Mouse (Mus musculus) intestine, embryonic 14.5 days (tissue): ENCODE results near the gene Ube2d3. TPM values are rescaled to one million over a fixed set of nuclear protein-coding genes. Genes with fewer than 3 reads are reported as not detected.

Source experiments
- ATAC-seq: fragments of 200-750 bp; cut with Nextera tagmentation; replicated peaks from 2 replicates; pipeline ENCODE4 v1.8.0; 2017; ENCODE audit warnings: low read depth, moderate number of reproducible peaks, moderate TSS enrichment, moderate library complexity; ENCODE audit not compliant: low FRiP score, low TSS enrichment
- DNase-seq: peaks from one replicate; pipeline ENCODE4 v3.0.0-alpha.2; 2018; ENCODE audit warnings: low spot score
- H3K27ac ChIP-seq: fragments of 300-500 bp; sonication (generic); 2 replicates; pipeline ENCODE4 v1.5.1; 2014; ENCODE audit warnings: low read depth, mild to moderate bottlenecking, control low read depth
- H3K27me3 ChIP-seq: fragments of 300-500 bp; sonication (generic); replicated peaks from 2 replicates; pipeline ENCODE4 v1.6.1; 2014; ENCODE audit warnings: low read length, control low read depth; ENCODE audit not compliant: control insufficient read depth, insufficient read depth
- H3K36me3 ChIP-seq: fragments of 300-500 bp; sonication (generic); 2 replicates; pipeline ENCODE4 v1.6.1; 2014; ENCODE audit warnings: low read length, control low read depth; ENCODE audit not compliant: control insufficient read depth, insufficient read depth
- H3K4me1 ChIP-seq: fragments of 300-500 bp; sonication (generic); replicated peaks from 2 replicates; pipeline ENCODE4 v1.6.1; 2014; ENCODE audit warnings: low read length, control low read depth, mixed read lengths; ENCODE audit not compliant: control insufficient read depth, insufficient read depth
- H3K4me2 ChIP-seq: fragments of 300-500 bp; sonication (generic); 2 replicates; pipeline ENCODE4 v1.6.1; 2014; ENCODE audit warnings: low read length
- H3K4me3 ChIP-seq: fragments of 300-500 bp; sonication (generic); 2 replicates; pipeline ENCODE4 v1.5.1; 2014; ENCODE audit warnings: low read depth, low read length, control low read depth, mixed read lengths
- H3K9ac ChIP-seq: fragments of 300-500 bp; sonication (generic); 2 replicates; pipeline ENCODE4 v1.6.1; 2014; ENCODE audit warnings: mild to moderate bottlenecking, low read length
- H3K9me3 ChIP-seq: fragments of 300-500 bp; sonication (generic); 2 replicates; pipeline ENCODE4 v1.6.1; 2016; ENCODE audit warnings: low read length, control low read depth; ENCODE audit not compliant: control insufficient read depth
- WGBS: fragments of 180-500 bp; shearing (Covaris S2); extraction: QIAGEN DNeasy Blood & Tissue Kit; methylation state at CpG from one replicate; pipeline ENCODE4 v1.1.7; 2014; 5-methylcytosine and 5-hydroxymethylcytosine counted together
- polyA plus RNA-seq: library from polyadenylated mRNA; unstranded; fragments of >200 nt; fragmentation: Nextera tagmentation; extraction: Ambion mirVana; gene quantifications from 2 replicates; pipeline ENCODE4 v1.2.1, GENCODE M21; 2014

The Ube2d3 gene
- polyA plus RNA-seq, 1 experiment from 2014 or later, result 521 TPM

DNA sequence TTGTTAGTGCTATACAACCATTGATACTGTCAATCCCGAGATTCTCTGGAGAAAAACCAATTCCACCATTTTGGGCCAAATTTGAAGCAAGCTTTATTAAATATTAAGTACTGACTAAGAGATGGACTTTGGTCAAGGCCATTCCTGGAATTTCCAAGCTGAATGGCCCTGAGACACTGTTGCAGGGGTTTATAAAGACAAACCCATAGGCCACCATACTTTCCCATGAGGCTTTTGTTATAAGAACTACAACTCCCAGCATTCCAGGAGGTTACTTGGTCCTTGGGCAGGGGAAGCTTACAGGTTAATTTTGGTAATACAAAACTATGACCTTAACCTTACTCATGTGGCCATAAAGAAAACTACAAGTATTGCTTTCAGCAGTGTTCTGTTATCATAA is 70.2 kb downstream of the Ube2d3 start:
- no peak for DNase-seq
- H3K27ac ChIP-seq, result no peak overlapping the region
- WGBS, result 94% methylated on average over 1 of the region's 1 CpGs
- H3K4me3 ChIP-seq, result no peak overlapping the region
- H3K36me3 ChIP-seq, result no peaks in the 10 kb centered on the region
- no peak overlapping the region for H3K9ac ChIP-seq
- H3K9me3 ChIP-seq, result no peaks in the 10 kb centered on the region
- H3K4me1 ChIP-seq, result no peaks in the 10 kb centered on the region
- no peak overlapping the region for H3K4me2 ChIP-seq
- no peaks in the 10 kb centered on the region for H3K27me3 ChIP-seq
- no peak for ATAC-seq

DNA sequence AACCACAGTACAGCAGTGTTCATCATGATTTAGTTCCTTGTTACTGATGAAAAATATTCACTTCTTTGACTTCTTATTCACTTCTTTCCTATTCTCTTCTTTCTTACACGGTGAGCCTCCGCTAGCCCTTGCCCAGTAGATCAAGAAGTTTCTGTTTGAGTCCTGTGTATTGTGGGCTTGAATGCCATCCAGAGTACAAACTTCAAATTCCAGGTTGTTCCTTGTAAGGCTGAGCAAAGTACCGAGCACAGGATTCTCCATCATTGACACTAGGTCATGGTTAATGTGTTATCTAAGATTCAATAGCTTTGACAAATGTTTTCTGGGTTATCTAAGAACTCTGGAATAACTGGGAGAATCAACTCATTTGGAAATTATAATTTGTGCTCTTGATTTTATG is 72.4 kb downstream of the Ube2d3 start:
- no peak overlapping the region for H3K4me3 ChIP-seq
- H3K9me3 ChIP-seq, result no peaks in the 10 kb centered on the region
- no peaks in the 10 kb centered on the region for H3K4me1 ChIP-seq
- ATAC-seq (no peak), DNase-seq (no peak)
- H3K27me3 ChIP-seq, result no peaks in the 10 kb centered on the region
- H3K27ac ChIP-seq, result no peak overlapping the region
- WGBS, result 85% methylated on average over 3 of the region's 3 CpGs
- no peak overlapping the region for H3K4me2 ChIP-seq
- no peaks in the 10 kb centered on the region for H3K36me3 ChIP-seq
- H3K9ac ChIP-seq, result no peak overlapping the region

DNA sequence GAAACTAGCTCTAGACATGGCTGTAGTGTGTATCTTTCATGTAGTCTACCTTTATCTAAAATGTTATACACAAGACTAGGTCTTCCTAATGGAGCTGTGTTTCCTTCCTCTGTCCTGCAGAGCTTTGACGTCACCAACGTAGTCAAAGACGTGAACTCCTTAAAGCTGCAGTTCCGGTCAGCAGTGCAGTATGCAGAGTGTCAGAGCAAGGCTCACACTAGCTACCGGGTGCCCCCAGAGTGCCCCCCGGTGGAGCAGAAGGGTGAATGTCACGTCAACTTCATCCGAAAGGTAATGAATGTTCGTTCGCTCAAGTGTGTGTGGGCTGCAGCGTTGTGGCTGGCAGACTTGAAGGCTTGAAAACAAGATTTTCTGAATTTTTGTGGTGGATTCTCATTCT is 73.7 kb downstream of the Ube2d3 start:
- Histone ChIP-seq H3K36me3 (no peaks in the 10 kb centered on the region), H3K9ac (no peak overlapping the region), H3K9me3 (no peaks in the 10 kb centered on the region), H3K27me3 (no peaks in the 10 kb centered on the region), H3K4me1 (no peaks in the 10 kb centered on the region), H3K4me3 (no peak overlapping the region), H3K4me2 (no peak overlapping the region), H3K27ac (no peak overlapping the region)
- 42% methylated on average over 11 of the region's 11 CpGs for WGBS
- ATAC-seq, result no peak
- no peak for DNase-seq

DNA sequence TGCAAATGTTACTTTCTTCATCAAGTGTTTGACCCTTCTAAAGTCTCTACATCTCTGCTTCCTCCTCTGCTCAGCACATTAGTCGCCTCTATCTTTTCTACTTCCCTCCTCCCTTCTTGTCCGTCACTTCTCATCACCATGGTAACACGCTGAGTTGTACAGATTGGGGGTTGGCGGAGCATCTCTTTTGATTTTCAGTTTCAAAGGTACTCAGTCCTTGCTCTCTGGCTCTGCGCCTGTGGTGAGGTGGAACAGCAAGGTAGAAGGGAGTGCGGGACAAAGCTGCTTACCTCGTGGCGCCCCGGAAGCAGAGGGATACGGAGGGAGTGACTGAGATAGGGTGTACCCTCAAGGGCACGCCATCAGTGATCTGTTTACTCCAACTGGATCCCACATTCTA is 75.3 kb downstream of the Ube2d3 start:
- Histone ChIP-seq H3K9ac (no peak overlapping the region), H3K4me3 (no peak overlapping the region), H3K27ac (no peak overlapping the region), H3K36me3 (no peaks in the 10 kb centered on the region), H3K4me1 (no peaks in the 10 kb centered on the region), H3K4me2 (no peak overlapping the region), H3K9me3 (no peaks in the 10 kb centered on the region), H3K27me3 (no peaks in the 10 kb centered on the region)
- no peak for DNase-seq
- no peak for ATAC-seq
- 61% methylated on average over 11 of the region's 11 CpGs for WGBS

DNA sequence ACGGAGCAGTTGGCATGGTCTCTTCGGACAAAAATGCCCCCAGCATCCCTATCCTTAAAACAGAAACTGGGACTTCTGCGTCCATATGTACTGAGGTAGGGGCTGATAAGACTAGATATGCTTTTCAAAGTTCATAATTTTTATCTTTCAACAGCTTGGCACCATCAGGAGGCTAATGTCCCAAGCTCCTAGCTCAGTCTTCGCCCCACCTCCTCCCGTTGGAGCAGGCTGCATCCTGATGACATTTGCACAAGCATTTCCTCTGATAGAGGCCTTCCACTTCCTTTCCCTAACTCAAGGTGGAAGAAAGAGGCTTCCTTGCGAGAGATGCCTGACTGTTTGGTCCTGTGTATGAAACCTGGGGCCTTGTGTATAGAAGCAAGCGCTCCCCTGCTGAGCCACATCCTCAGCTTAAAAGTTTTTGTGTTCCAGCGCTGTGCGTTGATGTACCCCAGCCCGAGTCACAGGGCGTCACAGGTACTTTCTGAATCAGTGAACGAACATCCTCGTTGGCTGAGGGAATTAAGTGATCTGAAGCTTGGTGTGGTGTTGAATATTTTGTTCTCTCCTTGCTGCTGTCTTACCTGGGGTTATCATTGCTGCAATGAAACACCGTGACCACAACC is 76.0 kb downstream of the Ube2d3 start:
- H3K4me3 ChIP-seq, result no peak overlapping the region
- no peak overlapping the region for H3K9ac ChIP-seq
- 84% methylated on average over 14 of the region's 14 CpGs for WGBS
- H3K4me2 ChIP-seq, result no peak overlapping the region
- no peaks in the 10 kb centered on the region for H3K27me3 ChIP-seq
- H3K36me3 ChIP-seq, result no peaks in the 10 kb centered on the region
- DNase-seq (no peak), ATAC-seq (no peak)
- H3K9me3 ChIP-seq, result no peaks in the 10 kb centered on the region
- H3K4me1 ChIP-seq, result no peaks in the 10 kb centered on the region
- no peak overlapping the region for H3K27ac ChIP-seq

DNA sequence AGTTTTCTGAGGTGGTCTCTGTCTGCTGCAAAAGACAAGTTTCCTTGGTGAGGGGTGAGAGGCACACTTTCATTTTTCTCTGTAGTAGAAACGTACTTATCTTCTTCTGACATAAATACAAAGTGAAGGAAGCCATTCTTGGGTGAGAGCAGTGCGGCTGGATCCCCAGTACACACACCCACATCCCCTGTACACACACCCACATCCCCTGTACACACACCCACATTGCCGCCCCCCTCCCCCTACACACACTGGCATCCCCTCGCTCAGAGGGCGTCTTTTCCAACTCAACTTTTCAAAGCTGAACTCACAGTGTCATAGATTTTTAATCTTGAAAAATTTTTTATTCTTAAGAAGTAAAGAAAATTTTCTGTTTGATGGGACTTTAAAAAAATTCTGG is 77.3 kb downstream of the Ube2d3 start:
- H3K27me3 ChIP-seq, result no peaks in the 10 kb centered on the region
- H3K27ac ChIP-seq, result no peak overlapping the region
- no peak overlapping the region for H3K4me3 ChIP-seq
- DNase-seq (no peak), ATAC-seq (no peak)
- H3K4me2 ChIP-seq, result no peak overlapping the region
- no peaks in the 10 kb centered on the region for H3K4me1 ChIP-seq
- H3K9ac ChIP-seq, result no peak overlapping the region
- no peaks in the 10 kb centered on the region for H3K9me3 ChIP-seq
- H3K36me3 ChIP-seq, result no peaks in the 10 kb centered on the region
- WGBS, result 71% methylated on average over 5 of the region's 5 CpGs

DNA sequence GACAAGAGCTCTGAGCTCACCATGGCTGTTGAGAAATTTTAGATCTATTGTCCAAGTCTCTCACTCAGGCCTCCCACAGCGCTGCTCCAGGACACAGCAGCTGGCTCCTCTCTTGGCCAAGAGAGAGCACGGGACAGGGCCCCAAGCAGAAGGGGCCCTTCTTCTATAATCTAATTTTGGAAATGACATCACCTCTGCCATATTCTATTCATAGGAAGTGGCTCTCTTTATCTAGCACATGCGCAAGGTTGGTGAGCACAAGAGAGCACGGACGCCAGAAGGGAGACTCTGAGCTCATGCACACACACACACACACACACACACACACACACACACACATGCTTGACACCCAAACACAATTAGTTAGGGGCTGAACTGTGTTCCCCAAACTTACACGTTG is 78.9 kb downstream of the Ube2d3 start:
- Histone ChIP-seq H3K4me2 (no peak overlapping the region), H3K27me3 (no peaks in the 10 kb centered on the region), H3K9me3 (no peaks in the 10 kb centered on the region), H3K4me3 (no peak overlapping the region), H3K27ac (no peak overlapping the region), H3K4me1 (peaks cover 2% of the 10 kb centered on the region; the same call in 1 of the 2 replicates), H3K9ac (no peak overlapping the region), H3K36me3 (no peaks in the 10 kb centered on the region)
- DNase-seq (no peak), ATAC-seq (peak; percentile 69)
- 47% methylated on average over 6 of the region's 6 CpGs for WGBS

Other genes starting within 250 kb of the Ube2d3 start
- gene Cenpe, start 225.6 kb upstream of the Ube2d3 start, polyA plus RNA-seq, result 27.9 and 30.8 TPM in 2 replicates
- gene Bdh2, start 156.9 kb upstream of the Ube2d3 start, polyA plus RNA-seq, result 7.5 and 11.3 TPM in 2 replicates
- 2.9 and 3.1 TPM in 2 replicates for gene Slc9b2, start 130.4 kb upstream of the Ube2d3 start, polyA plus RNA-seq
- gene Slc9b1, start 90.1 kb upstream of the Ube2d3 start, polyA plus RNA-seq, result 0.22 and 0.45 TPM in 2 replicates
- 56.3 and 57.6 TPM in 2 replicates for gene Cisd2, start 14.2 kb upstream of the Ube2d3 start, polyA plus RNA-seq
- 17.2 and 17.3 TPM in 2 replicates for gene Manba, start 47.5 kb downstream of the Ube2d3 start, polyA plus RNA-seq